Mouse (Mus musculus): ENCODE results near the gene Xpnpep1.

The Xpnpep1 gene

GRCm38 (mm10) chr19:53032647-53033046 is 7.4 kb downstream of the Xpnpep1 start:
- no peak for DNase-seq (ENCODE audit: inconsistent age in 2 of 2, low spot score in 1 of 2)

- DNase-seq (ENCODE audit: inconsistent age in 2 of 2, low spot score in 1 of 2): peak; percentile 35 to 65
Measured at GRCm38 (mm10) chr19:53031957-53032371, 8.1 kb downstream of the Xpnpep1 start.

- DNase-seq (ENCODE audit: inconsistent age in 2 of 2, low spot score in 1 of 2): no peak
Measured at GRCm38 (mm10) chr19:53030279-53030678, 9.7 kb downstream of the Xpnpep1 start.

GRCm38 (mm10) chr19:53029686-53030085 is 10.3 kb downstream of the Xpnpep1 start:
- no peak for DNase-seq (ENCODE audit: inconsistent age in 2 of 2, low spot score in 1 of 2)

GRCm38 (mm10) chr19:53029045-53029444 is 11.0 kb downstream of the Xpnpep1 start:
- no peak for DNase-seq (ENCODE audit: inconsistent age in 2 of 2, low spot score in 1 of 2)

- DNase-seq (ENCODE audit: inconsistent age in 2 of 2, low spot score in 1 of 2): no peak
Measured at GRCm38 (mm10) chr19:53028216-53028615, 11.8 kb downstream of the Xpnpep1 start.

- no peak for DNase-seq (ENCODE audit: inconsistent age in 2 of 2, low spot score in 1 of 2)
Measured at GRCm38 (mm10) chr19:53023189-53023588, 16.8 kb downstream of the Xpnpep1 start.

- DNase-seq (ENCODE audit: inconsistent age in 2 of 2, low spot score in 1 of 2): no peak
Measured at GRCm38 (mm10) chr19:53022037-53022614, 17.9 kb downstream of the Xpnpep1 start.

- no peak for DNase-seq (ENCODE audit: inconsistent age in 2 of 2, low spot score in 1 of 2)
Measured at GRCm38 (mm10) chr19:53021537-53021936, 18.5 kb downstream of the Xpnpep1 start.

- peak; percentile 48 to 79 for DNase-seq (ENCODE audit: inconsistent age in 2 of 2, low spot score in 1 of 2)
Measured at GRCm38 (mm10) chr19:53019716-53020463, 20.1 kb downstream of the Xpnpep1 start.

GRCm38 (mm10) chr19:53017954-53018353 is 22.1 kb downstream of the Xpnpep1 start:
- DNase-seq (ENCODE audit: inconsistent age in 2 of 2, low spot score in 1 of 2): peak in 1 of 2 experiments; percentile 69

- no peak for DNase-seq (ENCODE audit: inconsistent age in 2 of 2, low spot score in 1 of 2)
Measured at GRCm38 (mm10) chr19:53017248-53017647, 22.8 kb downstream of the Xpnpep1 start.

- DNase-seq (ENCODE audit: inconsistent age in 2 of 2, low spot score in 1 of 2): no peak
Measured at GRCm38 (mm10) chr19:53014910-53015710, 24.9 kb downstream of the Xpnpep1 start.

- peak in 1 of 2 experiments; percentile 52 for DNase-seq (ENCODE audit: inconsistent age in 2 of 2, low spot score in 1 of 2)
Measured at GRCm38 (mm10) chr19:53013744-53014143, 26.3 kb downstream of the Xpnpep1 start.

GRCm38 (mm10) chr19:53013341-53013740 is 26.7 kb downstream of the Xpnpep1 start:
- DNase-seq (ENCODE audit: inconsistent age in 2 of 2, low spot score in 1 of 2): no peak

- DNase-seq (ENCODE audit: inconsistent age in 2 of 2, low spot score in 1 of 2): no peak
Measured at GRCm38 (mm10) chr19:53010941-53011340, 29.1 kb downstream of the Xpnpep1 start.

GRCm38 (mm10) chr19:53008921-53009320 is 31.1 kb downstream of the Xpnpep1 start:
- no peak for DNase-seq (ENCODE audit: inconsistent age in 2 of 2, low spot score in 1 of 2)

- peak; percentile 69 to 88 for DNase-seq (ENCODE audit: inconsistent age in 2 of 2, low spot score in 1 of 2)
Measured at GRCm38 (mm10) chr19:53008020-53008705, 31.9 kb downstream of the Xpnpep1 start.

GRCm38 (mm10) chr19:53005978-53006377 is 34.0 kb downstream of the Xpnpep1 start:
- peak in 1 of 2 experiments; percentile 62 for DNase-seq (ENCODE audit: inconsistent age in 2 of 2, low spot score in 1 of 2)

- no peak for DNase-seq (ENCODE audit: inconsistent age in 2 of 2, low spot score in 1 of 2)
Measured at GRCm38 (mm10) chr19:53003554-53004365, 36.3 kb downstream of the Xpnpep1 start.

Data from adrenal gland, adult (tissue).